Mouse (Mus musculus): ENCODE data around the gene Mmp9.

DNA sequence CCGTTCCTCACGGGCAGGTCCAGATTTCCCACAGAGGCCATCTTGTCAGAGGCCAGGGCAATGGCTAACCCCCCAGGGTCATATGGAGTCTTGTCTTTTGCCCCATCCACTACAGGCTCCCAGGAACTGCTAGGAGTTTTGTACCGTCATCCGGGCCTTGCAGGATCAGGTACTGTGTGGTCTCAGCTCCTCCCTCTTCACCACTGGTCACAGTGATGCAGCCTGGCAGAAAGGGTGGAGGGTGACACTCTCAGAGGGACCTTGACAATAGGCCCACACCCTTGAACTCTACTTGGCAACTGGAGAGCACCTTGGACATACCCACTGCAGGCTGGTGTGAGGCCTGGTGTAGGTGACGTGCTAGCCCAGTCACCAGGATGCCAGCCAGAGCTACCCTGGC lies 32.6 kb upstream of the Mmp9 start:
- TF ChIP-seq EP300 (IDR thresholded peaks at IDR 0.05) (no peak), CTCF (IDR thresholded peaks at IDR 0.05) (no peak)
